In the genomic region with DNA sequence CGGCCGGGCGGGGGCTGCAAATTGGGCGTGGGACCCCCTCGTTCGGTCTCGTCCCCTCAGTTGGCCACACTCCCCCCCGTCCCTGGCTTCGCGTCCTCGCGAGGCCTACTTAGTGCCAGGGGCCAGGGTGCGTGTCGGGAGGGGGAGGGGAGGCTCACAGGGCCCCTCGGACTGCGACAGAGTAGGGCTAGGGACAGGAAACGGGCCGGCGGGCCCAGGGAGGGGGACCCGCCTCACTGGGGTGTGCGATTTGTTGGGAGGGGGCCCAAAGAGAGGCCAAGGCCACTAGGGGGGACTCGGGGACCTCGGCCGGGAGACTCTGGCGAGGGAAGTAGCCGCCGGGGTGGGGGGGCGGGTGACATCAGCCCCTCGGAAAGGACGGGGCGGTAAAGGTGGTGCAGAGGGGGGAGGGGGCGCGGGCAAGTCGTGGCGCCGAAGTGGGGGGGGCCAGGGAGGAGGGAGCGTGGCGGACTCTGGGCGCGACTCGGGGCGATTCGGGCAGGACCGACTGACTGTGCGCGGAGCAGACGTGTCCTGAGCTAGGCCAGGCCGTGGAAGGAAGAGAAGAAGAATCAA, we compare ENCODE assay signal across 8 mouse cellular contexts. TPM values are rescaled to one million over a fixed set of nuclear protein-coding genes. Genes with fewer than 3 reads are reported as not detected.
DNase-seq lines count a peak whose midpoint lies in the region; ATAC-seq lines count a peak whose summit lies in the region.

No protein-coding gene starts in this region.

- H3K4me2 ChIP-seq in intestine, embryonic 15.5 days (replicated peaks) = peak overlapping the region; percentile 79
- peak overlapping the region; percentile 83 for H3K4me2 ChIP-seq in midbrain, embryonic 16.5 days (ENCODE audit: low read length)

- H3K9ac ChIP-seq in intestine, embryonic 15.5 days = peak overlapping the region; percentile 96
- peak overlapping the region; percentile 100 for H3K9ac ChIP-seq in midbrain, embryonic 16.5 days (ENCODE audit: low read depth, low read length)

- no peaks in the 10 kb centered on the region for H3K27me3 ChIP-seq in intestine, embryonic 15.5 days (replicated peaks)
- no peaks in the 10 kb centered on the region for H3K27me3 ChIP-seq in midbrain, embryonic 16.5 days (ENCODE audit: control insufficient read depth, insufficient read depth, low read depth, low read length)

- H3K9me3 ChIP-seq in intestine, embryonic 15.5 days = no peaks in the 10 kb centered on the region
- no peaks in the 10 kb centered on the region; the same call in 1 of the 2 replicates for H3K9me3 ChIP-seq in midbrain, embryonic 16.5 days (replicated peaks; ENCODE audit: control insufficient read depth, low read length, poor library complexity, severe bottlenecking)

- 1% methylated on average over 44 of the region's 48 CpGs for WGBS in intestine, embryonic 15.5 days
- under 1% methylated on average over 33 of the region's 48 CpGs for WGBS in midbrain, embryonic 16.5 days

- H3K4me3 ChIP-seq in intestine, embryonic 15.5 days (replicated peaks) = peak overlapping the region; percentile 99
- H3K4me3 ChIP-seq in midbrain, embryonic 16.5 days (ENCODE audit: low read depth, low read length) = peak overlapping the region; percentile 98

- H3K4me1 ChIP-seq in intestine, embryonic 15.5 days (replicated peaks) = peaks cover 20% of the 10 kb centered on the region
- peaks cover 57% of the 10 kb centered on the region for H3K4me1 ChIP-seq in midbrain, embryonic 16.5 days (ENCODE audit: control insufficient read depth, insufficient read depth, low read length)

- no peaks in the 10 kb centered on the region for H3K36me3 ChIP-seq in intestine, embryonic 15.5 days
- H3K36me3 ChIP-seq in midbrain, embryonic 16.5 days (ENCODE audit: control insufficient read depth, insufficient read depth, low read length) = no peaks in the 10 kb centered on the region

- peak; percentile 55 for DNase-seq in right cerebral cortex, adult 18-20 months
- no peak for DNase-seq in right cerebral cortex, postnatal 36 days (ENCODE audit: low spot score in 2 of 2)
- peak; percentile 55 for DNase-seq in embryo, embryonic 11.5 days (ENCODE audit: low read depth, low spot score)
- peak; percentile 66 to 82 for DNase-seq in gastrocnemius, postnatal 4 days (ENCODE audit: low spot score in 2 of 2)
- peak; percentile 79 for DNase-seq in liver
- DNase-seq in spleen, postnatal 4 days (ENCODE audit: low spot score in 2 of 2) = peak; percentile 70 to 87

- ATAC-seq in intestine, embryonic 15.5 days = peak; percentile 66
- ATAC-seq in midbrain, embryonic 16.5 days = peak; percentile 48

- peak overlapping the region; percentile 98 for H3K27ac ChIP-seq in intestine, embryonic 15.5 days
- H3K27ac ChIP-seq in midbrain, embryonic 16.5 days (ENCODE audit: low read length) = peak overlapping the region; percentile 99

RNA-seq across cellular contexts. Expression of a gene that starts 15.8 kb away (rescaled TPM):
- total RNA-seq in gastrocnemius, postnatal 4 days (2021) = 1 to 10 TPM; 4.8 to 6.4 TPM
- polyA plus RNA-seq in intestine, embryonic 15.5 days (2015; fragmentation: Nextera tagmentation; extraction: Ambion mirVana) = 29.6 and 40.8 TPM in 2 replicates
- polyA plus RNA-seq in midbrain, embryonic 16.5 days (2015; fragmentation: Nextera tagmentation; extraction: Ambion mirVana) = 11.1 and 15.0 TPM in 2 replicates

RNA-seq across cellular contexts. Expression of a gene that starts 46.6 kb away (rescaled TPM):
- total RNA-seq in gastrocnemius, postnatal 4 days (2021) = 1,000 to 10,000 TPM; 3,196 to 3,475 TPM
- 1,496 and 1,641 TPM in 2 replicates for polyA plus RNA-seq in intestine, embryonic 15.5 days (2015; fragmentation: Nextera tagmentation; extraction: Ambion mirVana)
- polyA plus RNA-seq in midbrain, embryonic 16.5 days (2015; fragmentation: Nextera tagmentation; extraction: Ambion mirVana) = 1,445 and 1,454 TPM in 2 replicates

Comparison
In these comparisons a context has a peak if more than half of its experiments do, and no peak if none do; other contexts are left out.
1. DNase-seq: peak in right cerebral cortex, adult 18-20 months (single experiment), embryo, embryonic 11.5 days (single experiment), gastrocnemius, postnatal 4 days (2 of 2), liver (single experiment) and spleen, postnatal 4 days (2 of 2); none in right cerebral cortex, postnatal 36 days (0 of 2).